Mouse (Mus musculus) mature B cell (primary cell): ENCODE measurements around the gene Trio.

Source experiments
- in situ Hi-C: fragments of 300-500 bp; cut with MboI; formaldehyde crosslinking; loops from 2 replicates; pipeline ENCODE4 v1.14.3; 2019

Gene Trio

GRCm38 (mm10) chr15:27774481-27774880 is 251.2 kb downstream of the Trio start:
- in situ Hi-C loops = loop anchor here (25.0 kb wide), 1 partner anchor 413 kb away; no protein-coding TSS in a partner anchor

GRCm38 (mm10) chr15:27772125-27772627 is 253.5 kb downstream of the Trio start:
- in situ Hi-C loops = loop anchor here (25.0 kb wide), 1 partner anchor 415 kb away; no protein-coding TSS in a partner anchor

- in situ Hi-C loops = loop anchor here (25.0 kb wide), 1 partner anchor 416 kb away; no protein-coding TSS in a partner anchor
These were observed 254.1 kb downstream of the Trio start for GRCm38 (mm10) chr15:27771581-27771980.

GRCm38 (mm10) chr15:27770513-27771196 is 255.0 kb downstream of the Trio start:
- in situ Hi-C loops = loop anchor here (25.0 kb wide), 1 partner anchor 417 kb away; no protein-coding TSS in a partner anchor

- in situ Hi-C loops = loop anchor here (25.0 kb wide), 1 partner anchor 426 kb away; no protein-coding TSS in a partner anchor
These were observed 264.2 kb downstream of the Trio start for GRCm38 (mm10) chr15:27761416-27761815.

- in situ Hi-C loops = loop anchor here (25.0 kb wide), 1 partner anchor 427 kb away; no protein-coding TSS in a partner anchor
These were observed 265.0 kb downstream of the Trio start for GRCm38 (mm10) chr15:27760655-27761054.

GRCm38 (mm10) chr15:27759890-27760289 is 265.8 kb downstream of the Trio start:
- in situ Hi-C loops = loop anchor here (10.0 to 25.0 kb wide), 2 partner anchors 95 to 427 kb away; no protein-coding TSS in a partner anchor

- in situ Hi-C loops = loop anchor here (10.0 to 25.0 kb wide), 2 partner anchors 96 to 429 kb away; no protein-coding TSS in a partner anchor
These were observed 267.0 kb downstream of the Trio start for GRCm38 (mm10) chr15:27758680-27759079.

- in situ Hi-C loops = loop anchor here (10.0 to 25.0 kb wide), 2 partner anchors 98 to 431 kb away; no protein-coding TSS in a partner anchor
These were observed 269.2 kb downstream of the Trio start for GRCm38 (mm10) chr15:27756426-27756825.

GRCm38 (mm10) chr15:27754571-27755260 is 270.9 kb downstream of the Trio start:
- in situ Hi-C loops = loop anchor here (5.0 to 25.0 kb wide), 3 partner anchors 73 to 433 kb away; no protein-coding TSS in a partner anchor

GRCm38 (mm10) chr15:27753923-27754322 is 271.7 kb downstream of the Trio start:
- in situ Hi-C loops = loop anchor here (5.0 to 25.0 kb wide), 3 partner anchors 73 to 433 kb away; no protein-coding TSS in a partner anchor

GRCm38 (mm10) chr15:27752677-27753342 is 272.8 kb downstream of the Trio start:
- in situ Hi-C loops = loop anchor here (5.0 to 25.0 kb wide), 3 partner anchors 74 to 434 kb away; no protein-coding TSS in a partner anchor

GRCm38 (mm10) chr15:27751612-27752405 is 273.8 kb downstream of the Trio start:
- in situ Hi-C loops = loop anchor here (5.0 to 25.0 kb wide), 3 partner anchors 75 to 435 kb away; no protein-coding TSS in a partner anchor

GRCm38 (mm10) chr15:27748739-27749138 is 276.9 kb downstream of the Trio start:
- in situ Hi-C loops = no loop called here

GRCm38 (mm10) chr15:27747512-27747911 is 278.1 kb downstream of the Trio start:
- in situ Hi-C loops = no loop called here

- in situ Hi-C loops = no loop called here
These were observed 280.7 kb downstream of the Trio start for GRCm38 (mm10) chr15:27744995-27745394.

- in situ Hi-C loops = no loop called here
These were observed 285.6 kb downstream of the Trio start for GRCm38 (mm10) chr15:27740080-27740479.

GRCm38 (mm10) chr15:27731818-27732217 is 293.8 kb downstream of the Trio start:
- in situ Hi-C loops = no loop called here

GRCm38 (mm10) chr15:27726228-27726627 is 299.4 kb downstream of the Trio start:
- in situ Hi-C loops = no loop called here
